Mouse (Mus musculus) myocyte (in vitro differentiated cells): ENCODE measurements around the gene 4933424G06Rik.

Experiments
- POLR2A ChIP-seq: IDR thresholded peaks from one replicate; pipeline ENCODE4 v1.6.1; 2011; ENCODE audit warnings: low read depth, mild to moderate bottlenecking, control low read depth, moderate library complexity; ENCODE audit not compliant: insufficient read length
- POLR2AphosphoS2 ChIP-seq: IDR thresholded peaks from one replicate; pipeline ENCODE4 v1.6.1; 2011; ENCODE audit warnings: low read depth, control low read depth; ENCODE audit not compliant: insufficient read length

DNA sequence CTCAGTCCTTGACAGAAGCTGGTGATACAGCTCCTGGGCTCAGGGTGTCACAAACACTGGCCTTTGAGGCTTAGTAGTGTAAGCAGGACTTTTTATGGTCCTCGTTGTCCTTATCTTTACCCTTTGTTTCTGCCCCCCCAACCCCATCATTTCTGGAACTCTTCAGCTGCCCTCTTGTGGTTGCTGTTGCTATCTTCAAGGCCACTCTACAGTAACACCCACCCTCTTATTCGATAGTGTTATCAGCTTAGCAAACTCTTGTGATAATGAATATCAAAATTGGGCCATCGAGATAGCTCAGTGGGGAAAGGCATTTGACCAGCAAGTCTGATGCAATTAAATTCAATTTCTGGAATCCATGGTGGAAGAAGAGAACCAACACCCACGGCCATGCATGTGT is 45.5 kb upstream of the 4933424G06Rik start:
- TF ChIP-seq POLR2A (no peak), POLR2AphosphoS2 (no peak)
